Mouse (Mus musculus): ENCODE results near the gene BC147527. TPM values are rescaled to one million over a fixed set of nuclear protein-coding genes. Genes with fewer than 3 reads are reported as not detected.

Gene BC147527
- polyA plus RNA-seq, 1 experiment from 2014 or later, result not detected

GRCm38 (mm10) chr13:120320183-120320582, 20.0 kb downstream of the BC147527 start:
- WGBS, result 69% methylated on average over 3 of the region's 3 CpGs

GRCm38 (mm10) chr13:120320721-120321120, 20.5 kb downstream of the BC147527 start:
- no peak for DNase-seq (ENCODE audit: low spot score)

More at GRCm38 (mm10) chr13:120320183-120320582, 20.0 kb downstream of the BC147527 start:
- Histone ChIP-seq H3K27ac (no peak overlapping the region), H3K4me1 (no peaks in the 10 kb centered on the region), H3K36me3 (no peaks in the 10 kb centered on the region), H3K27me3 (ENCODE audit: low read depth, poor library complexity, severe bottlenecking) (no peaks in the 10 kb centered on the region), H3K4me3 (no peak overlapping the region), H3K9me3 (replicated peaks) (no peaks in the 10 kb centered on the region)
- DNase-seq (ENCODE audit: low spot score), result no peak

More at GRCm38 (mm10) chr13:120320721-120321120, 20.5 kb downstream of the BC147527 start:
- Histone ChIP-seq H3K9me3 (replicated peaks) (no peaks in the 10 kb centered on the region), H3K4me1 (no peaks in the 10 kb centered on the region), H3K27ac (no peak overlapping the region), H3K27me3 (ENCODE audit: low read depth, poor library complexity, severe bottlenecking) (no peaks in the 10 kb centered on the region), H3K36me3 (no peaks in the 10 kb centered on the region), H3K4me3 (no peak overlapping the region)
- 96% methylated on average over 1 of the region's 1 CpGs for WGBS

Other genes starting within 250 kb of the BC147527 start
- not detected in 2 replicates for gene Gm21188, start 248.2 kb upstream of the BC147527 start, polyA plus RNA-seq (2016; fragmentation: Nextera tagmentation; extraction: Ambion mirVana)
- not detected in 2 replicates for gene Gm20767, start 160.1 kb upstream of the BC147527 start, polyA plus RNA-seq (2016; fragmentation: Nextera tagmentation; extraction: Ambion mirVana)
- gene Gm21818, start 128.0 kb upstream of the BC147527 start, polyA plus RNA-seq (2016; fragmentation: Nextera tagmentation; extraction: Ambion mirVana), result not detected in 2 replicates
- gene Gm21762, start 84.4 kb upstream of the BC147527 start, polyA plus RNA-seq (2016; fragmentation: Nextera tagmentation; extraction: Ambion mirVana), result not detected in 2 replicates
- not detected in 2 replicates for gene Gm21731, start 61.3 kb upstream of the BC147527 start, polyA plus RNA-seq (2016; fragmentation: Nextera tagmentation; extraction: Ambion mirVana)
- not detected in 2 replicates for gene AF067061, start 37.3 kb upstream of the BC147527 start, polyA plus RNA-seq (2016; fragmentation: Nextera tagmentation; extraction: Ambion mirVana)
- not detected in 2 replicates for gene Tcstv3, start 16.5 kb downstream of the BC147527 start, polyA plus RNA-seq (2016; fragmentation: Nextera tagmentation; extraction: Ambion mirVana)